Mouse (Mus musculus): ENCODE results near the gene Gm49320. TPM values are rescaled to one million over a fixed set of nuclear protein-coding genes. Genes with fewer than 3 reads are reported as not detected.
A peak's percentile ranks its signal among the peaks of the same experiment; 100 is the strongest.
"Not testable (repeated sequence)": the region's sequence is repeated elsewhere in the genome, so short reads cannot be mapped to it uniquely, and the experiment has no call there.

Gene Gm49320
- polyA plus RNA-seq, 2 experiments from 2014 or later, result 0.46 TPM; not detected in 1

DNA sequence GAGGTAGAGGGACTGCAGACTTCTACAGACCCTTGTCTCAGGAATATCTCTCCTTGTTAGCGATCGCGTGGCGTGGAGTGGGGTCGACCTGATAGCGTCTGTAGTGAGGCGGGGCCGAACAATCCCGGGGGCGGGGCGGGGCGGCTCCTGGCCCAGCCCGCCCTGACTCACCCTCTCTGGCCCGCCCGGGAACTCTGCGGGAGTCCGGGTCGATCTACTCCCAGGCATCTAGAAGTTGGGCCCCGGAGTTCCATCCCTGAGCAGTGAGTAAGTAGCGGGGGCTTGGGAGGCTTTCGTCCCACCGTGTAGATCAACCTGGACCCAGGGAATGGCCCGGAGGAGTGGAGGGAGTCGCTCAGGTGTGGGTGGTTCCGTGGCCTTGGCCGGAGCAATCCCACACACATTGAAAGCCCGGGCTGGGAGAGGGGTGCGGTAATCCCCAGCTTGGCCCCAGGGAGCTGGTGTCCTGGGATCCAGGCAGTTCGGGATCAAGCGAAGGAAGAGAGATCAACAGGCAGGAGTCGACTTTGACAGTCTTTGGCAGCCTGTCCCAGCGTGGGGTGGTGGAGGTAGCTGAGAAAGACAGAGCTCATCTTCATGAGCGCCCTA, 11.8 kb upstream of the Gm49320 start, which contains the start of gene Lrrc8e:
Gene Lrrc8e, plus strand, starts transcription at position 89 of the 609 bp plus-strand sequence.
- ATAC-seq, result no peak

DNA sequence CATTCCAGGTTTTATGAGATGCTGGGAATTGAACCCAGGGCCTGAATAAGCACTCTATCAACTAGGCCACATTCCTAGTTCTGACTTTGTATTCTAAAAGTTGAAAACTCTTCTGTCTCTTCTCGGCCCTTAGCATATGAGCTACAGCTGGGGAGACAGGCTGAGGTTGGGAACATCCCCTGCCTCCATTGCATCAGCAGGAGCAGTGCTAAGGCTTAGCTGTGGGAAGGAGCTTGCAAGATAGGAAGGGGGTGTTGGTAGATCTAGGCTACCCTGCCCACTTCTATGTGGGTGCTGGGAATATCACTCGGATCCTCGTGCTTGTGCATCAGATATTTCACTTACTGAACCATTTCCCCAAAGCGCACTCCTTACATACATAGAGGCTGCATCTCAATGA, 10.7 kb upstream of the Gm49320 start:
- ATAC-seq, result no peak

- no peak for ATAC-seq
Observed at GRCm38 (mm10) chr8:4229784-4230183, 8.9 kb upstream of the Gm49320 start.

- no peak for ATAC-seq
Observed at GRCm38 (mm10) chr8:4230612-4231351, 7.9 kb upstream of the Gm49320 start.

GRCm38 (mm10) chr8:4237814-4238433, 741 bp upstream of the Gm49320 start:
- ATAC-seq, result no peak

DNA sequence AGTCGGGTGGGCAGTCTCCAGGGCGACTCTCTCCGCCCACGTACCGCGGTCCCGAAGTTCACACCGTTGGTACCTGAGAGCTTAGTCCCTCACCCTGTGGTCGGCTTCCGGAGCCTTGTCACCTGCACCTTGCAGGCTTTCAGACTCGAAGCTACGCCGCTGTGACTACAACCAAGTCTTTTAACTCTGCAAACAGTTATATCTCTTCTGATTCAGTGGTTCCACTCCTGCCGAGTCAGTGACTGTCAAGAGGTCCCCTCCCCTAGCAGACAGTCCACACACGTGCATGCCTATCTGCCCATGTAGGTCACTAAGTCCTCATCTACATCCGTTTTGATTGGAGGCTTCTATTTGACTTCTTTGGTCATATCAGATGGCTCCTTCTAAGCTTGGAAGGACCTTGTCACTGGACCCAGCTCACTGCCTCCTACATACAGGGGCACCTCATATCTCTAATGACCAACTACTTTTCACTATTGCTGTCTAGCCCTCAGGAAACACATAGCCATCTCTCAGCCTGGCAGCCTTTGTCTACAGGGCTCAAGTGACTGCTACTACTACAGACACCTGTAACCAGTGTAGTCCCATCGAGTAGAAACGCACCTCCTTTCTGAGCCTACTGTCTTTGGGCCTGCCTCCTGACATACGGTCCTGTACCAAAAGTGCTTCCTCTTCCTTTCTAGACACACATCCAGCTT, 677 bp downstream of the Gm49320 start:
- peak; percentile 51 for ATAC-seq

DNA sequence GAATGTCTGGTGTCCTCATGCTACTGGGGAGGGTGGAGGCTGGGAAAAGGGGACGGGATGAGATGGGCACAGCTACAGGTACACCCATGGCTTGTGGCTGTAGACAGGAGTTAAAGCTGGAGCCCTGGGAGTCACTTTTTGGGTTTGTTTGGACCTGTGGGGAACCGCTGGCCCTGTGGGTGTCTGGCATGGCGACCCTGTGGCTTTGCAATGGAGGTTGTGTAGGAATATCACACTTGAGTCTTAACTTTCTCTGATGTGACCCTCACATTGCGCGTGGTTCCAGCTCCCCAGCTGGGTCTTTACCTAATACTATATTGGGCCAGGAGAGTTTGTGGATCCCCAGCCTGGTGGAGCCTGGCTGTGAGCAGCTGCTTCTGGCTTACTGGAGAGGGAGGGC, 6.4 kb downstream of the Gm49320 start:
- no peak for ATAC-seq

DNA sequence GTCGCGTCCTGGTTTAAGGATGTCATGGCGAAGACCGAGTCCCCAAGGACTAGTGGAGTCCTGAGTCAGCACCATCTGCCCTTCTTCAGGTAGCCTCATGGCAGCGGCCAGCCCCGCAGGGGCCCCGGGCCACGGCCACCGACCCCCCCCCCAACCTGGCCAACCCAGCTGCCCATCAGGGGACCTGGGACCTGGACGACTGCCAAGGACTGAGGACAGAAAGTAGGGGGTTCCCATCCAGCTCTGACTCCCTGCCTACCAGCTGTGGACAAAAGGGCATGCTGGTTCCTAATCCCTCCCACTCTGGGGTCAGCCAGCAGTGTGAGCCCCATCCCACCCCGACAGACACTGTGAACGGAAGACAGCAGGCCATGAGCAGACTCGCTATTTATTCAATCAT, 7.1 kb downstream of the Gm49320 start:
- ATAC-seq, result no peak

DNA sequence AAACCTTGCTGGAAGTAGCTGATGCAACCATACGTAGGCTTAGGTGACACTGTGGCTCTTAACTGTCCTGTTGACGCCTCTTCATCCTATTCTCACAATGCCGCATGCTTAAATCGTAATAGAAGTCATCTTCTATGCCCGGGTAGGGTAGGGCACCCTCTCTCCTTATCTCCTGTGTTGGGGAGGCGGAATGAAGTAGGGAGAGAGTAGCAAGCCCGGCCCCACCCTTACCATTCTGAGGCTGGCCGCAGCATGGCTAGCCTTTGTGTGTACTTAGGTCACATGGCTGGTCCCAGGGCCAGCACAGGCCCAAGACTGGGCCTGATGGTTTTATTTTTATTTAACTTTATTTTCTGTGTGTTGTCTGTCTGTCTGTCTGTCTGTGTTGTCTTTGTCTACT, 8.6 kb downstream of the Gm49320 start:
- no peak for ATAC-seq

- ATAC-seq, result no peak
Observed at GRCm38 (mm10) chr8:4247951-4248540, 9.4 kb downstream of the Gm49320 start, which contains the start of gene Tgfbr3l. Gene Tgfbr3l (plus strand): TSS chr8:4248214.

- no peak for ATAC-seq
Observed at GRCm38 (mm10) chr8:4249213-4249612, 10.5 kb downstream of the Gm49320 start.

GRCm38 (mm10) chr8:4250306-4250970, 11.8 kb downstream of the Gm49320 start:
- peak; percentile 52 for ATAC-seq

DNA sequence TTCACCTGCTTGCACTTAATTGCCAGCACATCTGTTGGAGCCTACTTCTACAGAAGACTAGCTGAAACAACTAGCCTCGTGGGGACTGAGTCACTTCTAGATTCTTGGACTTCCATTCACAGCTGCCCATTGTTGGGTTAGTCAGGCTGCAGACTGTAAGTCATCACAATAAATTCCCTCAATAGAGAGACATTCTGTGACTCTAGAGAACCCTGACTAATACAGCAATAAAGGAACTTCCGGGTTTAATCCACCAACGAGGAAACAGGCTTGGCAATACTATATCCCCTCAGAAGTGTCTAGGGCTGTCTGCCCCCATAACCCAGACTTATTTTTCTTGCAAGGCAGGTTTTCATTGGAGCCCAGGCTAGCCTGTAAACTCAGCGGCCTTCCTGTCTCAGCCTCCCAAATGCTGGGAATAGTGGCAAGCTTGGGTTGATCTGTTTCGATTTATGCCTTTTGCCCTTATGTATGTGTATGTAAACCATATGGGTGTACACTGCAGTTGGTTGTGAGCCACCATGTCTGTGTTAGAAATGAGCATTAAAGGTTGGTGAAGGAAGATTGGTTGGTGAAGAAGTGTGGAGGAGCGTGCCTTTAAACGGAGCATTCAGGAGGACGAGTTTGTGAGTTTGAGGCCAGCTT, 13.6 kb downstream of the Gm49320 start:
- no peak for ATAC-seq

GRCm38 (mm10) chr8:4252934-4253841, 14.5 kb downstream of the Gm49320 start, which contains the start of gene Snapc2:
Gene Snapc2 (plus strand): TSS chr8:4253080.
- peak; percentile 91 for ATAC-seq

- ATAC-seq, result no peak
Observed at GRCm38 (mm10) chr8:4254001-4254400, 15.3 kb downstream of the Gm49320 start.

DNA sequence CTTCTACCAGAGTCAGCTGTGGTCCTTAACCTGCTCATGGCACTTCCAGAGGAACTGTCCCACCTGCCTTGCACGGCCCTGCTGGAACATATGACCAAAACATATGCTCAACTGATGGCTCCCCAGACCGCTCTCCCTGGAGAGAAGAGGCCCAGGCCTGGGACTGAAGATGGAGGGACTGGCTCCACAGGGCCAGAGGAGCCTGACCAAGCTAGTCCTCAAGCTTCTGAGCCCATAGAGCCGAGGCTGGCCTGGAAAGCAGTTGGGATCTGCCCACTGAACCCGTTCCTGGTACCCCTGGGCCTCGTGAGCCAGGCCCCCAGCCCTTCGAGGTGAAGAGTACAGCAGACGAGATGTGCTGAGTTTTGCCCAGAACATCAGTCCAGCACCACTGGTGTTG, 16.8 kb downstream of the Gm49320 start:
- not testable (repeated sequence) for ATAC-seq

GRCm38 (mm10) chr8:4256911-4257310, 18.2 kb downstream of the Gm49320 start:
- ATAC-seq, result no peak

DNA sequence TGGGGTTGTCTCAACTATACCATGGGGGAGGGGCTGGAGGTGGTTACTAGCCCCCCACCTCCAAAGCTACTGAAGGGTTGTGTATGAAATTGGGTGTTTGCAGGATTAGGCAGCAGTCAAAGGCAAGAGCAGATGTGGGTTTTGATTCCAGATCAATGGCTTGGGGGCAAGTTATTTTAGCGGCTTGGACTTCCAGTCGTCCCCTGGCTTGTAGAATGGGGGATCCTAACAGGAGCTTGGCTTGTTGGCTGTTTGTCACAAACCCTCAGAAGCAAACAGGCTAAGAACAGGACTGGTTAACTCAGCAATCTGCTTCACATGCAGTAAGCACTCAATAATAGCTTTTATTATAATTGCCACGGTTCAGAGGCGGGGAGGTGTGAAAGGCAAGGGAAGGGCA, 18.7 kb downstream of the Gm49320 start:
- ATAC-seq, result no peak

GRCm38 (mm10) chr8:4258233-4258632, 19.6 kb downstream of the Gm49320 start:
- peak; percentile 37 for ATAC-seq

- ATAC-seq, result peak; percentile 23
Observed at GRCm38 (mm10) chr8:4258678-4259077, 20.0 kb downstream of the Gm49320 start.

Measured in CD4-positive, CD25-positive, alpha-beta regulatory T cell, adult 4 months (primary cell).